Mouse (Mus musculus) thymus, adult 2 months (tissue): ENCODE results near the gene Gmpr.

Experiments
- CTCF ChIP-seq: fragments of 200-500 bp; IDR thresholded peaks from 2 replicates; pipeline ENCODE4 v1.5.1; 2012; ENCODE audit warnings: mild to moderate bottlenecking, control low read depth, low read length, moderate library complexity, borderline replicate concordance; ENCODE audit not compliant: control insufficient read depth, poor library complexity, insufficient read depth; ENCODE audit errors: extremely low read depth
- POLR2A ChIP-seq: fragments of 200-500 bp; IDR thresholded peaks from 2 replicates; pipeline ENCODE4 v1.6.1; 2012; ENCODE audit warnings: mild to moderate bottlenecking, low read length, control low read depth, moderate library complexity; ENCODE audit not compliant: control insufficient read depth, poor library complexity, insufficient read depth; ENCODE audit errors: extremely low read depth

DNA sequence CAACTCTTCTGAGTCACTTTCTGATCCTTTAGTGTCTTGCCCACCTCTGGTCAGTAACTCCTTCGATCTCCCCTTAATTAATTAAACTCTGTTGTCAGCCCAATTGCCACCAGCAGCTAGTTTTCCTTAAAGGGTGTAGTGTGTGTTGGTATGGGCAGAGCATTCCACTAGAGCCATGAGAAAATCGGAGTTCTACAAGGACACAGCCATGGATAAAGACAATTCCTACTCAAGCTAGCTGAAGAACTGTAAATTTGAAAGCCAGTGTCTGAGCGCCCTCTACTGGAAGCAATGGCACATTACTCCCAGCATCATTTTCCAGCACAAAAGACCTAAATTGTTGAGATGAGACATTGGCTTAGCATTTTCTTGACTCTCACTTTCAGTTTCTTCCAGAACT is 30.1 kb upstream of the Gmpr start:
- no peak for TF ChIP-seq CTCF
- no peak for TF ChIP-seq POLR2A
